Mouse (Mus musculus): ENCODE results near the gene Vps13d.
A peak's percentile ranks its signal among the peaks of the same experiment; 100 is the strongest.

Gene Vps13d

GRCm38 (mm10) chr4:145194559-145195162, at the start of gene Vps13d:
Vps13d (minus strand) TSS chr4:145195005.
- no peaks in the 10 kb centered on the region for H3K27me3 ChIP-seq (ENCODE audit: control insufficient read depth, insufficient read depth, low read length, poor library complexity, severe bottlenecking)
- DNase-seq (ENCODE audit: low read depth, low spot score) = peak; percentile 96

GRCm38 (mm10) chr4:145242719-145243350, 48.0 kb upstream of the Vps13d start:
- H3K36me3 ChIP-seq (ENCODE audit: control insufficient read depth, insufficient read depth, low read length, poor library complexity, severe bottlenecking) = no peaks in the 10 kb centered on the region
- DNase-seq (ENCODE audit: low read depth, low spot score) = peak; percentile 55
- H3K27me3 ChIP-seq (ENCODE audit: control insufficient read depth, insufficient read depth, low read length, poor library complexity, severe bottlenecking) = no peaks in the 10 kb centered on the region

More at GRCm38 (mm10) chr4:145194559-145195162, at the start of gene Vps13d:
- H3K36me3 ChIP-seq (ENCODE audit: control insufficient read depth, insufficient read depth, low read length, poor library complexity, severe bottlenecking) = no peaks in the 10 kb centered on the region

GRCm38 (mm10) chr4:145240723-145241231, 46.0 kb upstream of the Vps13d start:
- Histone ChIP-seq H3K36me3 (ENCODE audit: control insufficient read depth, insufficient read depth, low read length, poor library complexity, severe bottlenecking) (no peaks in the 10 kb centered on the region), H3K27me3 (ENCODE audit: control insufficient read depth, insufficient read depth, low read length, poor library complexity, severe bottlenecking) (no peaks in the 10 kb centered on the region)
- peak; percentile 93 for DNase-seq (ENCODE audit: low read depth, low spot score)

- no peaks in the 10 kb centered on the region for H3K36me3 ChIP-seq (ENCODE audit: control insufficient read depth, insufficient read depth, low read length, poor library complexity, severe bottlenecking)
- no peak for DNase-seq (ENCODE audit: low read depth, low spot score)
- no peaks in the 10 kb centered on the region for H3K27me3 ChIP-seq (ENCODE audit: control insufficient read depth, insufficient read depth, low read length, poor library complexity, severe bottlenecking)
Measured at GRCm38 (mm10) chr4:145239049-145239830, 44.4 kb upstream of the Vps13d start.

GRCm38 (mm10) chr4:145236027-145236426, 41.2 kb upstream of the Vps13d start:
- H3K36me3 ChIP-seq (ENCODE audit: control insufficient read depth, insufficient read depth, low read length, poor library complexity, severe bottlenecking) = no peaks in the 10 kb centered on the region
- no peaks in the 10 kb centered on the region for H3K27me3 ChIP-seq (ENCODE audit: control insufficient read depth, insufficient read depth, low read length, poor library complexity, severe bottlenecking)
- DNase-seq (ENCODE audit: low read depth, low spot score) = peak; percentile 68

- DNase-seq (ENCODE audit: low read depth, low spot score) = peak; percentile 71
- no peaks in the 10 kb centered on the region; the same call in 1 of the 2 replicates for H3K36me3 ChIP-seq (ENCODE audit: control insufficient read depth, insufficient read depth, low read length, poor library complexity, severe bottlenecking)
- no peaks in the 10 kb centered on the region for H3K27me3 ChIP-seq (ENCODE audit: control insufficient read depth, insufficient read depth, low read length, poor library complexity, severe bottlenecking)
Measured at GRCm38 (mm10) chr4:145233487-145234228, 38.9 kb upstream of the Vps13d start.

- no peak for DNase-seq (ENCODE audit: low read depth, low spot score)
- Histone ChIP-seq H3K27me3 (ENCODE audit: control insufficient read depth, insufficient read depth, low read length, poor library complexity, severe bottlenecking) (no peaks in the 10 kb centered on the region), H3K36me3 (ENCODE audit: control insufficient read depth, insufficient read depth, low read length, poor library complexity, severe bottlenecking) (no peaks in the 10 kb centered on the region; the same call in 1 of the 2 replicates)
Measured at GRCm38 (mm10) chr4:145231732-145232131, 36.9 kb upstream of the Vps13d start.

- DNase-seq (ENCODE audit: low read depth, low spot score) = no peak
- no peaks in the 10 kb centered on the region for H3K27me3 ChIP-seq (ENCODE audit: control insufficient read depth, insufficient read depth, low read length, poor library complexity, severe bottlenecking)
- no peaks in the 10 kb centered on the region; the same call in 1 of the 2 replicates for H3K36me3 ChIP-seq (ENCODE audit: control insufficient read depth, insufficient read depth, low read length, poor library complexity, severe bottlenecking)
Measured at GRCm38 (mm10) chr4:145230647-145231046, 35.8 kb upstream of the Vps13d start.

- peaks cover 1% of the 10 kb centered on the region for H3K36me3 ChIP-seq (ENCODE audit: control insufficient read depth, insufficient read depth, low read length, poor library complexity, severe bottlenecking)
- H3K27me3 ChIP-seq (ENCODE audit: control insufficient read depth, insufficient read depth, low read length, poor library complexity, severe bottlenecking) = no peaks in the 10 kb centered on the region
- DNase-seq (ENCODE audit: low read depth, low spot score) = no peak
Measured at GRCm38 (mm10) chr4:145229524-145230163, 34.8 kb upstream of the Vps13d start.

GRCm38 (mm10) chr4:145229051-145229450, 34.2 kb upstream of the Vps13d start:
- no peak for DNase-seq (ENCODE audit: low read depth, low spot score)
- Histone ChIP-seq H3K36me3 (ENCODE audit: control insufficient read depth, insufficient read depth, low read length, poor library complexity, severe bottlenecking) (peaks cover 2% of the 10 kb centered on the region), H3K27me3 (ENCODE audit: control insufficient read depth, insufficient read depth, low read length, poor library complexity, severe bottlenecking) (no peaks in the 10 kb centered on the region)

- DNase-seq (ENCODE audit: low read depth, low spot score) = no peak
- peaks cover 2% of the 10 kb centered on the region for H3K36me3 ChIP-seq (ENCODE audit: control insufficient read depth, insufficient read depth, low read length, poor library complexity, severe bottlenecking)
- H3K27me3 ChIP-seq (ENCODE audit: control insufficient read depth, insufficient read depth, low read length, poor library complexity, severe bottlenecking) = no peaks in the 10 kb centered on the region
Measured at GRCm38 (mm10) chr4:145224613-145225012, 29.8 kb upstream of the Vps13d start.

- DNase-seq (ENCODE audit: low read depth, low spot score) = no peak
- H3K27me3 ChIP-seq (ENCODE audit: control insufficient read depth, insufficient read depth, low read length, poor library complexity, severe bottlenecking) = no peaks in the 10 kb centered on the region
- peaks cover 2% of the 10 kb centered on the region; the same call in 1 of the 2 replicates for H3K36me3 ChIP-seq (ENCODE audit: control insufficient read depth, insufficient read depth, low read length, poor library complexity, severe bottlenecking)
Measured at GRCm38 (mm10) chr4:145222064-145222463, 27.3 kb upstream of the Vps13d start.

- H3K27me3 ChIP-seq (ENCODE audit: control insufficient read depth, insufficient read depth, low read length, poor library complexity, severe bottlenecking) = no peaks in the 10 kb centered on the region
- DNase-seq (ENCODE audit: low read depth, low spot score) = no peak
Measured at GRCm38 (mm10) chr4:145221379-145221778, 26.6 kb upstream of the Vps13d start.

GRCm38 (mm10) chr4:145220001-145220400, 25.2 kb upstream of the Vps13d start:
- DNase-seq (ENCODE audit: low read depth, low spot score) = no peak
- H3K36me3 ChIP-seq (ENCODE audit: control insufficient read depth, insufficient read depth, low read length, poor library complexity, severe bottlenecking) = peaks cover 2% of the 10 kb centered on the region; the same call in 1 of the 2 replicates
- no peaks in the 10 kb centered on the region for H3K27me3 ChIP-seq (ENCODE audit: control insufficient read depth, insufficient read depth, low read length, poor library complexity, severe bottlenecking)

More at GRCm38 (mm10) chr4:145221379-145221778, 26.6 kb upstream of the Vps13d start:
- H3K36me3 ChIP-seq (ENCODE audit: control insufficient read depth, insufficient read depth, low read length, poor library complexity, severe bottlenecking) = peaks cover 2% of the 10 kb centered on the region; the same call in 1 of the 2 replicates

Data from splenic B cell, adult 2 months (primary cell).